Mouse (Mus musculus): ENCODE measurements at regions not wholly inside any gene's neighbourhood (a gene's known extent, or its start where the extent isn't known, plus 50 kb on each side); places are given as distances from the start of the nearest gene placed in this dataset.
"Not testable (repeated sequence)": the region's sequence is repeated elsewhere in the genome, so short reads cannot be mapped to it uniquely, and the experiment has no call there.

DNA sequence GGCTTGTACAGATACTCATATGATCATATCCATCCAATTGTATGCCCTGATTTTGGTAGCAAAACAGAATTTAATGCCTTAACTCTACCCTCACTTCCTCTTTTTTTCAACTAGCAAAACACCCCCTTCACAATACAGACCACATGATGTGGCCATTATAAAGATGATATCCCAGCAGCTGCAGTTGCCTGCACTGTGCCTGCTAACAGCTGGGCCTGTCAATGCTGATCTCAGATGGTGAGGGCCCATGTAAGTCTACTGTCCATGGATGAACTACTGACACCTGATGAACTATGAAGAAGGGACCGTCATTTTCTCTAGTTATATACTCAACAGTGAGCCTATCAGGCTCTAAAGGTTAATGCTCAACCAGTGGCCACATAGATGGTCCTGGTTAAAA is 191.8 kb upstream of the Fmr1 start:
- intact Hi-C loops (cut with DNase I) = no loop called here
- no peak for DNase-seq

DNA sequence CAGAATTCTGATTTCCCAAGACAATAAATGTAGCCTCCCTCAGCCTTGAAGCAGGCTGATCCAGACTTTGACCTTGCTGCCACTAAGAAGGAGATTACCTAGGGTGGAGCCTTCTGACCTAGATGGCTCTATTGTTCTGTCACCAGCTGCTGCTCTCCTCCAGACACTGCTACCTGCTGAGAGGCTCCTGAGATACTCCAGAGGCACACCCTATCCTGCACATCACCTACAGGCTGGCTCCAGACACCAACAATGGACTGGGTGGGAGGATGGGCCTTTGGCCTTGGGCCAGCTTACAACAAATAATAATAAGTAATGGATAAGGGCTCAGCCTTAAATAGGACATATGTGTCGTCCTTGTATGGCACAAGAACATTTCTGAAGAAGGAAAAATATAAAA is 186.3 kb upstream of the Fmr1 start:
- intact Hi-C loops (cut with DNase I); DNase-seq: not testable (repeated sequence)

DNA sequence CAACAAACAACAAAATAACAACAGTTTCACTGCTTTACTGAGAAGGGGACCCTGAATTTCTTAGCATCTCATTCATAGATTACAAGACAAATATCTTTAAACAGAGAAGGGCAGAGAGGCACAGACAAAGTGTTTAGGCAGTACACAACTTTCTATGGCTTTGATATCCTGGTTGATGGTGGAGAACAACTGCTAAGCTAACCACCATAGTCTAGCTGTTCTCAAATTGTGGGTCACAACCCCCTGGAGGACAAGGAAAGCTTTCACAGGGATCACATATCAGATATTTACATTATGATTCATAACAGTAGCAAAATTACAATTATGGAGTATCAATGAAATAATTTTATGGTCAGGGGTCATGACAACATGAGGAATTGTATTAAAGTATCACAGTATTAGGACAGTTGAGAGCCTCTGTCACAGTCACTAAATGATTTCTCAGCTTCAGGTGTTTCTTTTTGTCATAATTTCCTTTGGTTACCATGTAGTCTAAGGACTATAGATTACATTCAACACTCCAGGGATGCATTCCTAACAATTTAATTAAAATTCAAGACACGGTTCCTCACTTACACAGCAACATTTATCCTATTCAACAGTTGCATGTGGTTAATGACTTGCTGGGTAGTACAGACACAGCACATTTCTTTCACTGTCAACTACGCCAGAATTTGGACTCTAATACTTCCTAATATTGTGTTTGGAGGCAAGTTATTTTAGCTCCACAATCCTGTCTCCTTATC is 183.8 kb upstream of the Fmr1 start:
- no peak for DNase-seq
- intact Hi-C loops (cut with DNase I) = no loop called here

DNA sequence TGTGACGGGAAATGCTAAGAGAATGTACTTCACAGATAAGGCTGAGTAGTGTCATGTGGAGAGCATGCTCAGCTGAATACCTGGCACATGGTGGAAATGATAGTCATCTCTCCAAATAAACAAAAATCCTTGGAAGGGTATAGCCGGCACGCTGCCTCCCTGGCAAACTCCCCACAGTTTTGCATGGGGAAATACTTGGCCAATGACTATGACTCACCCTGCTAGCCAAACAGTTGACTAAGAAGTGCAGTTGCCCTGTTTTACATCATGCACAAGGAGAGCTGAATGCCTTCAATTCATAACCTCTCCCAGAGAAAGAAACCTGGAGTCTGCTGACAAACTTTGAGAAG is 183.2 kb upstream of the Fmr1 start:
- intact Hi-C loops (cut with DNase I) = no loop called here
- peak; percentile 46 to 55 for DNase-seq

DNA sequence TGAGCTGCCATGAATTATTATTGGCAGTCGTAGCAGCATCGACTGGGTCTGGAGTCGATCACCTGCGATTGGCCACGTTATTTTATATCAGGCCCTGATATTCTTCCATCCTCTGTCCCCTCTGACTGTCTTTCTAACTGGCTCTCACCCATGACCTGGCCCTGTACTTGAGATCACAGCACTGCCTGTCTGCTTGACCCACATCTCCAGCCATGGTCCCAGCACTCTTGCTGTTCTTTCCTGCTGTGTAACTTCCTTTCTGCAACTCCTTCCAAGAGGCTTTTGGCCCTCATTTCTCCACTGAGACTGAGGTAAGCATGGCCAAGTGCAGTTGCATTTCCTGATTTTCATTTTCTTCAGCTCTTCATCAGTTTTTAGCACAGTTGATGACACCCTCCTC is 182.6 kb upstream of the Fmr1 start:
- intact Hi-C loops (cut with DNase I) = no loop called here
- DNase-seq = peak; percentile 5 to 9

DNA sequence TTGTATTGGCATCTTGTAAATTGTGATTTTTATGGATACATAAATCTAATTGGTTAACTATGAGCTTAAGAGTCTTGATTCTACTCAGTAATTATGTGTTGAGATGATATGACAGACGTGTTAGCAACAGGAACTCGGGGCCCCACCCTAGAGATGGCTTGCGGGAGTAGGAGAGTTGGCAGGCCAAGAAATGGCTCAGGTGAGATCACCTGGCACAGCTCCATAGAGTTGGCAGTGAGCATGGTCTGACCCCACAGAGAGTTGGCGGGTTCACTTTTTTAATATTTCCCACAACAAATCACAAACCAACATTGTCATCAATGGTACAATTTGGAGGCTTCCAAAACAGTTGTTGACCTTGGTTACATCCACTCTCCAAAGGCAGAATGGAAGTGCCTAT is 180.5 kb upstream of the Fmr1 start:
- intact Hi-C loops (cut with DNase I) = no loop called here
- DNase-seq = no peak

DNA sequence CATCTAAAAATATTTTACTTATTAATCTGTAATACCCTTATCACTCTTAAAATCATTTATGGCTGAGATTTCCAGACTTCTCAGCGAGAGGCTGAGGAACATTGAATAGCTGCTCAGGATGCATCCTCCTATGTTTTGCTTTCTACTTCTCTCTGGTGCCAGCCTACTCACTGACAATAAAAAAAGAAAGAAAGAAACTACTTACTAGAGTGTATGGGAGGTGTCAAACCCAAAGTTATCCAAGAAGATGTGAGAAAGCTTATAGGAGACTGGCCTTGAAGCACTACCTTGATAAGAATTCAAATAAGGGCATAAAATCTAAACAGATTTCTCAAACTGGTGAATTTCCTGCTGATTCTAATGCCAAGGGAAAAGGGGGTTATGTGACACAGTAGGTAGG is 175.4 kb upstream of the Fmr1 start:
- DNase-seq = no peak
- intact Hi-C loops (cut with DNase I) = no loop called here

DNA sequence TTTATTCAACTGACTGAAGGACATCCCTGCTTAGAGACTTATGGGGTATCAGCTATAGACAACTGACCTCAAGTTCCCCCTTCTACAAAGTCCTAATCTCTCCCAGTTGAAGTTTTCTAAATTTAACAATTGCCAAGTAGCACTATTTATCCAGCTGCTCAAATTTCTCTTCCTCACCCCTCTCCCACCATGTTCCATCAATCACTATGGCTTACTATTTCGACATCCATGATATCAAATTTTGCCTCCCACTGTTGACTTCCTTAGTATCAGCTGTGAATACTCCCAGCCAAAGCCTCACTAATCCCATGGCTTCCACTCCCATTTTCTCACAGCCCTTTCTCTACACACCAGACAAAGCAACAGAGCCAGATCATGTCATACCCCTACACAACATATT is 170.7 kb upstream of the Fmr1 start:
- intact Hi-C loops (cut with DNase I) = no loop called here
- DNase-seq = no peak

DNA sequence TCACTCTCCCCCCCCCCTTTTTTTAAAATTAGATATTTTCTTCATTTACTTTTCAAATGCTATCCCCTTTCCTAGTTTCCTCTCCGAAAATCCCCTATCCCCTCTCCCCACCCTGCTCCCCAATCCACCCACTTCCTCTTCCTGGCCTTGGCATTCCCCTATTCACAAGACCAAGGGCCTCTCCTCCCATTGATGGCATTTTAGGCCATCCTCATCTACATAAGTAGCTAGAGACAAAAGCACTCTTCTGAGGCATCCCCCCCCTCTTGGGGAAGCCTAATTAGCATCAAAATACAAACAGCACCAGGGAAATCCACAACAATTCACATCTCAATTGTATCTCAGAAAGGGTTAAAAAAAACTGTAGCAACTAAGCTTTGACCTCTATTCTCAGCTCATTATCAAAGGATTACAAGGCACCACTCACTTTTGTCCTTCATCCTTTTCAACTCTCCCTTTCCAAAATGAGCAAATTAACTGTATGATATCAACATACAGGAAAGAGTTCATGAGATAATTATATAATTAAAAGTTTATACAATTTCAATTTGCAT is 166.1 kb upstream of the Fmr1 start:
- intact Hi-C loops (cut with DNase I) = no loop called here
- no peak for DNase-seq

DNA sequence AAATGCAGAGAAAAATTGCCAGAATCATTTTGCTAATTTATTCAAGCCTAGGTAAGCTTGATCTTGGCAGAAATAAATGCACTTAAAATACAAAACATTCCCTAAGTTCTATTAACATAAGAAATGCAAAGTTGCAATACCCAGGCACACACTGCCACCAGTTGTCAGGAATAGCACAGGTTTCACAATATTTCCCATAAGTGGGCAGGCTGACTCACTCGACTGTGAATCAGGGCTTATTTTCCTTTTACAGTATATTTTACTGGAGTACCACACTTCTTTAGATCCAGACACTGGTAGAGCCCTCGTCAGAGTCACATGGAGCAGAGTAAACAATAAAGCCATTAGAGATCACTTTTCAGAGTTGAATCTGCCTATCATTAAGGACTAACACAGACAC is 131.8 kb upstream of the Fmr1 start:
- DNase-seq = no peak
- intact Hi-C loops (cut with DNase I) = no loop called here

DNA sequence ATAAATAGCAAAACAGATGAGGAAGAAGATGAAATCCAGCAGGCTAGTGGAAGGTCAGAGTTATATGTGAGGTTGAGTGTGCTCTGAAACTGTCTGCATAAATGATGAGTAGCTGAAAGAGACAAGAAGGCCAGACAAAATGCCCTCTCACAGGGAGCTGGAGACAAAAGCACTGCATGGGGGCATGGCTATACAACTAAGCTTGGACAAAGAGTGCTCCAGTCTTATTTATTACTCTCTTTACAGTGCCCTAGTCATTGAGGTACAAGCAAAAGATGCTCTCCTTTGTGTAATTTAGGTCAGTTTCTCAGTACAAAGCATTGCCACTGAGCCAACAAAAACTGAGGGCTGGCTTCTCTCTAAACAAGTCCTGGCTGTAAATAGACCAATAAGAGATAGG is 124.3 kb upstream of the Fmr1 start:
- intact Hi-C loops (cut with DNase I) = no loop called here
- no peak for DNase-seq

DNA sequence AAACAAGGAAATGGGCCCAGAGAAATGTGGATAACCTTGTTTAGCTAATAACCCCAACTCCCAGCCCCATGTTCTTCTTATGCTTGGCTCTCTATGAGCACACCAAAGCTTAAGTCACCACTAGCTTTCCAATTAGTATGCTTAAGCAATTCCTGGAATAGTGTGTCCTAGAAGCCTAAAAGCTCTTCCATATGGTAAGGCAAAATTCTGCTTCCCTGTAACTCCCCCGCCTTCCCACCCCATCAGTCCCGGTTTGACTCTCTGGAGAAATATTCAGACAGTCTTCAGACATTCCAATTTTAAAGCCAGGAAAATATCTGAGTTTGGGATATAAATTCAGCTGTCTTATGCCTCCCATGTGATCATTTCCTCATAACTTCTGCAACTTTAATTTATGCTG is 120.6 kb upstream of the Fmr1 start:
- intact Hi-C loops (cut with DNase I) = no loop called here
- DNase-seq = no peak

DNA sequence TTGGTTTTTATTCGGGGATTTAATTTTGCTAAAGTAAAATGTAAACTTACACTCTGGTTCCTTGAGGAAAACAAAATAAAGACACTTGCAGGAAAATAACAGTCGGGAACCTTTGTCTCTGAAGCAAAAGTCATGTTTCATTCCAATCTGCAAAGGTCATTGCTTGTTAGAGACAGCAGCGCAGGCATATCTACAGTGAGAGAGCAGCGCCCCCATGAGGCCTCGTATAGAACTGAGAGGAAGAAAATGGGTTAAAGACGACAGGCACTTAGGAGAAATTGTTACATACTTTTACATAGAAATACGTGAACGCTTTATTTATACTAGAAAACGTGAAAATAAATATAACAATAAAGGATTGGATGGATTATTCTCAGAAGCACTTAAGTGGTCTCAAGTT is 93.1 kb upstream of the Fmr1 start:
- peak; percentile 35 to 53 for DNase-seq
- intact Hi-C loops (cut with DNase I) = no loop called here

DNA sequence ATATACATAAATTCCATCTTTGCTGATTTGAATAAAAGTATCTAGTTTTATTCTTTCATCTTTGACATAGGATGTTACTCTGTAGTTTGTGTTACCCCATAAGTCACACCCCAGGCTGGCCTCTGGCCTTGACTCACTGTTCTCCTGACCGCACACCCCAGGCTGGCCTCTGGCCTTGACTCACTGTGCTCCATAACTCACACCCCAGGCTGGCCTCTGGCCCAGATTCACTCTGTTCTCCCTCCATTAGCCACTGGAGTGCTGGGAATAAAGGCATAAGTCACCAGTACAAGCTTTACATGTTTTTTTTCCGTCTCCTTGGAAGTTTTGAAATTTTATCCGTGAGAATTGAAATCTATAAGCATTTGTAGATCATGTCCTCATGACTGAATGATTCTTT is 56.2 kb upstream of the Fmr1 start:
- no peak for DNase-seq
- intact Hi-C loops (cut with DNase I) = no loop called here
